Mouse (Mus musculus): Measurements from ENCODE around the gene Wdr48. TPM values are rescaled to one million over a fixed set of nuclear protein-coding genes. Genes with fewer than 3 reads are reported as not detected.

Gene Wdr48
- polyA plus RNA-seq, 1 experiment from 2014 or later = 27.8 TPM

- no peak overlapping the region for H3K9ac ChIP-seq (replicated peaks; ENCODE audit: low read depth)
- H3K27ac ChIP-seq (ENCODE audit: low read length) = no peak overlapping the region
- no peak for DNase-seq (ENCODE audit: low spot score)
- TF ChIP-seq CTCF (IDR thresholded peaks at IDR 0.05) (no peak), EP300 (IDR thresholded peaks at IDR 0.05) (no peak)
- H3K4me2 ChIP-seq (replicated peaks; ENCODE audit: low read depth, low read length) = no peak overlapping the region
- H3K36me3 ChIP-seq (ENCODE audit: insufficient read depth, low read length) = peaks cover 41% of the 10 kb centered on the region
- no peaks in the 10 kb centered on the region for H3K27me3 ChIP-seq (replicated peaks; ENCODE audit: insufficient read depth, low read length)
- WGBS = 75% methylated on average over 1 of the region's 1 CpGs
- ATAC-seq = no peak
- no peaks in the 10 kb centered on the region for H3K9me3 ChIP-seq (ENCODE audit: low read length)
- H3K4me3 ChIP-seq (ENCODE audit: low read depth, low read length) = no peak overlapping the region
- no peaks in the 10 kb centered on the region for H3K4me1 ChIP-seq (ENCODE audit: insufficient read depth, low read depth, low read length)
Observed at GRCm38 (mm10) chr9:119919858-119920257, 25.2 kb downstream of the Wdr48 start.

DNA sequence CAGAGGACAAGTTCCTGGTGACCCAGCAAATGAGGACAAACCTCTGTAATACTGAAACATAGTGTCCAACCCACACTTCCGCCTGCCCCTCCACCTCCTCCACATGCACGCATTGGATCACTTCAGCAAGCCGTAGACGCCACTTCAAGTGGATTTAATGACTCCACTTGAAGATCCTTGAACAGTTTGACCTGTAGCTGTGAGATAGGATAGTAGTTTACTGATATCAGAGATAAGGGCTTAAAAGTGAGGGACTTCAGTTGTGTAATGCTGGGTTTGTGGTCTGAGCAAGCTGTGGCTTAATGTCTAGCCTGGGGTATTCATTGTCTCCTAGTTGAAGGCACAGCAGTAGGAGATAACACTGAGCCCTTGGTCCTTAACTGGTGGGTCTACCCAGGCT lies 28.8 kb downstream of the Wdr48 start:
- peaks cover 45% of the 10 kb centered on the region for H3K36me3 ChIP-seq (ENCODE audit: insufficient read depth, low read length)
- no peak for TF ChIP-seq EP300 (IDR thresholded peaks at IDR 0.05)
- TF ChIP-seq CTCF (IDR thresholded peaks at IDR 0.05) = no peak
- no peaks in the 10 kb centered on the region for H3K27me3 ChIP-seq (replicated peaks; ENCODE audit: insufficient read depth, low read length)
- WGBS = 54% methylated on average over 4 of the region's 4 CpGs
- peak; percentile 38 for DNase-seq (ENCODE audit: low spot score)
- H3K4me3 ChIP-seq (ENCODE audit: low read depth, low read length) = no peak overlapping the region
- no peak overlapping the region for H3K9ac ChIP-seq (replicated peaks; ENCODE audit: low read depth)
- no peak overlapping the region for H3K27ac ChIP-seq (ENCODE audit: low read length)
- peaks cover 3% of the 10 kb centered on the region; the same call in 1 of the 2 replicates for H3K4me1 ChIP-seq (ENCODE audit: insufficient read depth, low read depth, low read length)
- H3K9me3 ChIP-seq (ENCODE audit: low read length) = no peaks in the 10 kb centered on the region
- ATAC-seq = 0 out of 2 replicates have a peak, but pooled peaks have one; percentile 10
- H3K4me2 ChIP-seq (replicated peaks; ENCODE audit: low read depth, low read length) = no peak overlapping the region

- Histone ChIP-seq H3K9me3 (ENCODE audit: low read length) (no peaks in the 10 kb centered on the region), H3K4me1 (ENCODE audit: insufficient read depth, low read depth, low read length) (peaks cover 3% of the 10 kb centered on the region; the same call in 1 of the 2 replicates), H3K4me3 (ENCODE audit: low read depth, low read length) (no peak overlapping the region), H3K4me2 (replicated peaks; ENCODE audit: low read depth, low read length) (peak overlapping the region; percentile 27; the same call in 1 of the 2 replicates), H3K9ac (replicated peaks; ENCODE audit: low read depth) (no peak overlapping the region), H3K27ac (ENCODE audit: low read length) (peak overlapping the region; percentile 73), H3K36me3 (ENCODE audit: insufficient read depth, low read length) (peaks cover 36% of the 10 kb centered on the region), H3K27me3 (replicated peaks; ENCODE audit: insufficient read depth, low read length) (no peaks in the 10 kb centered on the region)
- ATAC-seq = peak; percentile 79
- peak; percentile 87 for DNase-seq (ENCODE audit: low spot score)
- TF ChIP-seq EP300 (IDR thresholded peaks at IDR 0.05) (peak; percentile 68), CTCF (IDR thresholded peaks at IDR 0.05) (0 out of 2 replicates have a peak, but pooled peaks have one; percentile 20)
- WGBS = 59% methylated on average over 16 of the region's 16 CpGs
Observed at GRCm38 (mm10) chr9:119925120-119925657, 30.5 kb downstream of the Wdr48 start.

- Histone ChIP-seq H3K27ac (ENCODE audit: low read length) (peak overlapping the region; percentile 73), H3K4me2 (replicated peaks; ENCODE audit: low read depth, low read length) (peak overlapping the region; percentile 27; the same call in 1 of the 2 replicates), H3K4me3 (ENCODE audit: low read depth, low read length) (no peak overlapping the region), H3K9ac (replicated peaks; ENCODE audit: low read depth) (no peak overlapping the region), H3K4me1 (ENCODE audit: insufficient read depth, low read depth, low read length) (peaks cover 3% of the 10 kb centered on the region; the same call in 1 of the 2 replicates), H3K36me3 (ENCODE audit: insufficient read depth, low read length) (peaks cover 34% of the 10 kb centered on the region), H3K27me3 (replicated peaks; ENCODE audit: insufficient read depth, low read length) (no peaks in the 10 kb centered on the region), H3K9me3 (ENCODE audit: low read length) (no peaks in the 10 kb centered on the region)
- ATAC-seq (peak; percentile 41), DNase-seq (ENCODE audit: low spot score) (peak; percentile 27)
- 59% methylated on average over 8 of the region's 8 CpGs for WGBS
- TF ChIP-seq EP300 (IDR thresholded peaks at IDR 0.05) = no peak
- no peak for TF ChIP-seq CTCF (IDR thresholded peaks at IDR 0.05)
Observed at GRCm38 (mm10) chr9:119925729-119926128, 31.1 kb downstream of the Wdr48 start.

- peak overlapping the region; percentile 73 for H3K27ac ChIP-seq (ENCODE audit: low read length)
- H3K27me3 ChIP-seq (replicated peaks; ENCODE audit: insufficient read depth, low read length) = no peaks in the 10 kb centered on the region
- H3K36me3 ChIP-seq (ENCODE audit: insufficient read depth, low read length) = peaks cover 31% of the 10 kb centered on the region
- peak; percentile 82 for DNase-seq (ENCODE audit: low spot score)
- H3K4me2 ChIP-seq (replicated peaks; ENCODE audit: low read depth, low read length) = peak overlapping the region; percentile 27; the same call in 1 of the 2 replicates
- no peak overlapping the region for H3K4me3 ChIP-seq (ENCODE audit: low read depth, low read length)
- ATAC-seq = peak; percentile 67
- 0 out of 2 replicates have a peak, but pooled peaks have one; percentile 42 for TF ChIP-seq EP300 (IDR thresholded peaks at IDR 0.05)
- no peak for TF ChIP-seq CTCF (IDR thresholded peaks at IDR 0.05)
- no peak overlapping the region for H3K9ac ChIP-seq (replicated peaks; ENCODE audit: low read depth)
- 50% methylated on average over 5 of the region's 5 CpGs for WGBS
- H3K4me1 ChIP-seq (ENCODE audit: insufficient read depth, low read depth, low read length) = peaks cover 3% of the 10 kb centered on the region; the same call in 1 of the 2 replicates
- H3K9me3 ChIP-seq (ENCODE audit: low read length) = no peaks in the 10 kb centered on the region
Observed at GRCm38 (mm10) chr9:119926497-119926896, 31.8 kb downstream of the Wdr48 start.

GRCm38 (mm10) chr9:119932358-119932757 lies 37.7 kb downstream of the Wdr48 start:
- ATAC-seq = no peak
- Histone ChIP-seq H3K4me3 (ENCODE audit: low read depth, low read length) (no peak overlapping the region), H3K4me1 (ENCODE audit: insufficient read depth, low read depth, low read length) (no peaks in the 10 kb centered on the region; the same call in 1 of the 2 replicates), H3K27me3 (replicated peaks; ENCODE audit: insufficient read depth, low read length) (no peaks in the 10 kb centered on the region), H3K27ac (ENCODE audit: low read length) (no peak overlapping the region), H3K36me3 (ENCODE audit: insufficient read depth, low read length) (peaks cover 23% of the 10 kb centered on the region; the same call in 1 of the 2 replicates), H3K9me3 (ENCODE audit: low read length) (no peaks in the 10 kb centered on the region), H3K4me2 (replicated peaks; ENCODE audit: low read depth, low read length) (no peak overlapping the region), H3K9ac (replicated peaks; ENCODE audit: low read depth) (no peak overlapping the region)
- WGBS = 82% methylated on average over 12 of the region's 12 CpGs
- DNase-seq (ENCODE audit: low spot score) = no peak
- TF ChIP-seq CTCF (IDR thresholded peaks at IDR 0.05) = no peak
- no peak for TF ChIP-seq EP300 (IDR thresholded peaks at IDR 0.05)
